Mouse (Mus musculus): ENCODE measurements around the gene Cfap61.

The Cfap61 gene

GRCm38 (mm10) chr2:146224141-146224540 lies 289.6 kb downstream of the Cfap61 start:
- DNase-seq = no peak

DNA sequence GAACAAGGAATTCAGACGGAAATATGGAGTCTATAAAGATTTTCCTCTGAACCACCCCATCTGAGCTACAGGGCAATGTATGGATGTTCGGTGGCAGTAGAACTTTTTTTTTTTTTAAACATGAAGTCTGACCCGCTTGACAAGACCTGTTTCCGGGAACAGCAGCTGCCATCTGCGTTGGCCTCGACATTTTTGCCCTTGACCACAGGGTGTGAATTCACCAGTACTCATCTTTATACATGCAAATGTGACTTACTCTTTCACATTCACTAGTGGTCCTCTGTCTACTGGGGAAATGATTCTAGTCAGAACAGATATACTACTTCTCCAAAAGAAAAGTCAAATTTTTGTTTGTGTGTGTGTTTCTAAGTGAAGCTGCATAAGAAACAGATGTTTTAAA lies 291.2 kb downstream of the Cfap61 start:
- no peak for DNase-seq

DNA sequence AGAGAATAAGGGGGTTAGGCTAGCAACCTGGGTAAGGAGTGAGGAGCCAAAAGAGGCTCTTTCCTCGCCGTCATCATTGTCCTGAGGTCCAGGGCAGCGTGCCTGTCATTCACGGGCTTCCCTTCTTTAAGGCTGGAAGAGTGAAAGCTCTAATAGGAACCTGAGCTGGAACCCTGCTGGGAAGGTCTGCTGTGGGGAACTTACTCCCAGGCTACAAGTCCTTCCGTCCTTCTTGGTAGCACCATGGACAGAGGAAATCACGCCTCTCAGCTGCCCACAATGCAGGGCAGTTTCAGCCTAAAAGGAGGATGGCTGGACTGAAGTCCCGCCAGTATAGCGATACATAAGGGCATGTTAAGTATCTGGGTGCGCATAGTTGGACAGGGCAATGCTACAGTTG lies 291.9 kb downstream of the Cfap61 start:
- DNase-seq = no peak

DNA sequence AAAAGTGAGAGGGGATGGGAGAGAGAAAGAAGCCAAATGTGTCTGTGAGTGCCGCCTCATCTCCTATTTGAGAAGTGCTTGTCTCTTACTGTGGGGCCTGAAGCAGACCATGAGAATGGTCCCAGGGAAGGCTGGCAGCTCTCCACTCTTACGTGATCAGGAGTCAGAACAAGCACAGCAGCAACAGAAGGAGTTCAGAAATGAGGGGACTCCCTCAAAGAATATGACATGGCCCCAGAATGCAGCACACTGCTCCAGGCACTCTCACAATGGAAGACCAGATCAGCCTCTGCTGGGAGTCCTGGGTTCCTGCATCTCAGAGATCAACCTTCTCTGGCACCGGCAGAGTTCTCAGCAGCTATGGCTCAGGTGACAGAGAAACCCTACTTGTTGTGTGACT lies 293.1 kb downstream of the Cfap61 start:
- DNase-seq = no peak

DNA sequence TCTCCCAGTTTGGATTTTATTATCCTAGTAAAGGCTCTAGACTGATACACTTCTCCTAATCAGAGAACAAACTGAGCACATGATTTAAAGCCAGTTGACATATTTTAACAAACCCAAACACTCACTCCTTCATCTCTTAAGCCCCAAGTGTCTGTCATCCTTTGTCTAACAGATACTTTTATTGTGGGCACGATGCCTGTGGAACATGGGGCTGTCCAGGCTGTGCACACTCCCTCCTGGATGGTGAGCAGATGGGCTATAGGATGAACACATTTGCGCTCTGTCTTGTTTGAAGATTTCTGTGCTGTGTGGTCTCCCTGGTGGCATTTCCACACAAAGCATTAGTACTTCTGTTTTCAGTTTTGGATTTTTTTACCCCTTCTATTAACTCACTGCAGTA lies 293.9 kb downstream of the Cfap61 start:
- no peak for DNase-seq

DNA sequence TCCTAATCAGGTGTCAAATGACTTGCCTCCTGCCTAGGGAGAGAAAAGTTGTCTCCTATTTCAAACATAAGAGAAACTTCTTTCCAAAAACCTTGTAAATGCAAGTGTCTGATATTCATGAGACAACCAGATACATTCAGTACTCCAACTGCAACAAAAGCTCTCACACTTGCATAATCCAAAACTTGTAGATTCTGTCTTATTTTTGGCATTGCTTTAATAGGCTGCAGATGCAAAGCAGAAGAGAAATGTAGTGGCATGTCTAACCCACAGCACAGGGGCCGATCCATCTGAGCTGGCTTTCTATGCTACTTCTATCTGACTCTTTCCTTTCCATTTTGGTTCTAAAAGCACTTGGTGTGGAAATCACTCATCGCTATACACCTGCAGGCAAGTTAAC lies 296.9 kb downstream of the Cfap61 start:
- DNase-seq = no peak

GRCm38 (mm10) chr2:146239196-146239747 lies 304.7 kb downstream of the Cfap61 start:
- no peak for DNase-seq

- DNase-seq = no peak
Observed at GRCm38 (mm10) chr2:146244049-146244448, 309.5 kb downstream of the Cfap61 start.

DNA sequence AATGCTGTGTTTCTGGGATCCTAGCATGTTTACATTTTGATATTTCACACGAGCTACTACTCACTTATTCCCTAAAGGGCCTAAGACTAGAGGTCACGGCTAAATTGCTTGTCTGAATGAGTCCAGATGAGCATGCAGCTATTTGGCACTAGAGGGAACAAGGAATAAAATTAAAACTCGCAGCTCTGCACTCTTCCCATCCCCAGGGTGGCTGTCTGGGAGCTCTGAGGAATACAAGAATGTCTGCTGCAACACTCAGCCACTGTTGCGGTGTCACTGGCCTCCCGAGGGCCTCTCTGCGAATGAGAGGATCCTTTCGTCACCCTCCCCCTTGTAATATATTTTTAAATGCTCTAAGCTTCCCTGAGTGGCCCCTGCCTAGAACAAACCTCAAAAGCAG lies 310.8 kb downstream of the Cfap61 start:
- no peak for DNase-seq

DNA sequence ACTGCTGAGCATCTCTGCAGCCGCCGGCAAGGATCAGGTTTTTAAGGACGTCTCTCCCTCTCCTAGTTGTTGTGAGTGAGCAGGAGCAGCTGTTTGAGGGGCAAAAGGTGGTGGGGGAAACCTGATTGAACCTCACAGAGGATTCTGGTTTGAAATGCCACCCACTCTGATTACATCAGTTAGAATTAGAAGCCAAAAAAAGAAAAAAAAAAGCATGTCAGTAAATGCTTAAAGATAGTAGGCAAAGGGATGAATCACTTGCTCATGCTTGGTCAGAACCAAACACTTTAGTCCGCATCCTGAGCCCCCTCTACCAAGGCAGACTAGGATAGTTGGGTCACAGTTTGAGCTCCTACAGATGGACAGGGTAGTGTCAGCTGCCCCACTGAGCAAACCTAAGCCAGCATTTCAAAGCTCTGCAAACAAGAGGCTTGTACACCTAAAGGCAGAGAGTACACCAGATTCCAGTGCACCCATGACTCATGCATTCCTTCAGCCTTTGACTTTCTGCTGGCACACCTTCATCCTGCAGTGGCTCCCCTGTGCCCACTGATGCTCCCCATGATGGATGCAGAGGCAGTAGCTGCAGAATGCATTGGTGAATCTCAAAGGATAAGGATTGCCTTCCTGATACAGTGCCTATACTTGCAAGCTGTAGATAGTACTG lies 312.0 kb downstream of the Cfap61 start:
- no peak for DNase-seq

DNA sequence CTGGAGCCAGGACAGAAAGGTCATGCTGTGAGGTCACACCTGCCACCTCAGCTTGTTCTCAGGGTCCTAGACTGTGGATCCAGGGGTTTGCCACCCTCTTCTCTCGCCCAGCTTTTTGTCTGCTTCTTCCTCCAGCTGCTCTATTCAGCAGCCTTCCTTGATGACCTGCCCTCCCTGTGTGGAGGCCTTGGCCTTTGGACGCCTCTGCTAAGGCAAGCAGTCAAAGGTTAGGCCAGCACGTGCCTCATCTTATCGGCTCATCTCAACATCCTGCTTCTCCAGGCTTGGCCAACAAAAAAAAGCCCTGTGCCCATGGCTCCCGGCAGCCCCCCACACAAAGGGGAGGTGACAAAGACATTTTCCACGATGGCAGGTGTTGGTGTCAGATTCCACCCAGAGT lies 313.0 kb downstream of the Cfap61 start:
- no peak for DNase-seq

GRCm38 (mm10) chr2:146249033-146249432 lies 314.4 kb downstream of the Cfap61 start:
- DNase-seq = no peak

DNA sequence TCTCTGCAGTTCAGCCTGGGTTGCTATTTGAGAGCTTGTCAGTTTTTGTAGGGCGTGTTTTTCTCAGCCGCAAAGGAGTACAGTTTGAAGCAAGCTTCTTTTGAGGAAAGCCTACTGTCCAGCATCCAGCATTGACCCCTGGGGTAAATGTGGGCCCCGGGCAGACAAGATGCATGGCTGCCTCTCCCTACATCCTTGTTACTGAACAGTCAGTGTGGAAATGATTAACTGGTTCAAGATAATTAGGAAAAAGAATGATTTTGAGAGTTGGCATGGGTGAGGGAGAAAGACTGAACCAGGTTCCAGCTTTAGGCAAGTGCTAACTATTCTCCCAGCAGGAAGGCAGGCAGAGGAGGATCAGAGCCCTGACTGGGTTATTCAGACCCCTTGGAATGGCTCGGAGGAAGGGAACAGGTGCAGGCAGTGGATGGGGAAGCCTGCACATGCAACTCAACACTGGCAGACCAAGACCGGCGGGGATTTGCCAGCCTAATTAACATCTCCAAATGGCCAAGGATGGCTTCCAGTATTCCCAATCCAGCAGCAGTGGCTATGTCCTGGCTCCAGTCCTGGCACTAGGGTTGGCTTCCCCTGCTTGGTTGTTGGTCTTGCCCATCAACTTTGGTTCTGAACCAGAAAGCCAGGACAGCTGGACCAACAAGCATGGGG lies 315.8 kb downstream of the Cfap61 start:
- no peak for DNase-seq

GRCm38 (mm10) chr2:146254387-146254786 lies 319.8 kb downstream of the Cfap61 start:
- DNase-seq = no peak

- DNase-seq = no peak
Observed at GRCm38 (mm10) chr2:146255636-146256035, 321.1 kb downstream of the Cfap61 start.

GRCm38 (mm10) chr2:146256321-146256875 lies 321.8 kb downstream of the Cfap61 start:
- DNase-seq = no peak

GRCm38 (mm10) chr2:146257037-146257436 lies 322.5 kb downstream of the Cfap61 start:
- no peak for DNase-seq

DNA sequence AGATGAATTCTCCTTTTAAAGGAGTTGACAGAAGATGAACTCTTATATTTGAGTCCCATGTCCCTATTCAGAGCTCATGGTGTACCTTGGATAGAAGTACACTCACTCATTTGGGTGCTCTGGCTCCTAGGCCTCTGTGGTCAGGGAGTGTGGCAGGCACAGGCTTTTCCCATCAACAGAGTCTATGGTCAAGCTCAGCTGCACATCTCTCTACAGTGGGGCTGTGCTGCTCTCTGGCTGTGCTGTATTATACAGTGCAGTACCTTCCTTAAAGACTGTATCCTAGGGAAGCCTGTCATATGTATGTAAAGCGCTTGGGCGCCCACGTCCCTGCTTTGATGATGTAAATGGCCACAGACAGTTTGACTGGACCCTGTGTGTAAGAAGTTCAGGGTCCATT lies 323.0 kb downstream of the Cfap61 start:
- DNase-seq = no peak

- DNase-seq = no peak
Observed at GRCm38 (mm10) chr2:146258736-146259469, 324.3 kb downstream of the Cfap61 start.

GRCm38 (mm10) chr2:146259787-146260560 lies 325.4 kb downstream of the Cfap61 start:
- no peak for DNase-seq

- no peak for DNase-seq
Observed at GRCm38 (mm10) chr2:146261146-146261545, 326.6 kb downstream of the Cfap61 start.

GRCm38 (mm10) chr2:146262215-146262614 lies 327.6 kb downstream of the Cfap61 start:
- DNase-seq = no peak

DNA sequence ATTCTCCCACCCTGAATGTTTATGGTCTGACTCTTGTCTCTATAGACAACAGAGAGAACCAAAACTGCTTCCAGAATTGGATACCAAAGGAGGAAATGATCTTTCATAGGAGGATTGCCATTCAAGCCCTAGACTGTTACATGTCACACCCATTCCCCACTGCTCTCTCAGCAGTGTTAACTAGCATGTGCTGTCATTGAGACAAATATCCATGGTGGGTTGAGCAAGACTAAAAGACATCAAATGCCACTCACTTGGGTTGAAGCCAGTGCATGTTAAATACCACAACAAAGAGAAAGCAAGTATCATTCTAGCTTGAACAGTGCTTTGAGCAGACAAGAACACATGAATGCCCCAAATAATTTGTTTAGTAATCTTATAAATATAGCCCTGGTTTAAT lies 328.4 kb downstream of the Cfap61 start:
- no peak for DNase-seq
